Mouse (Mus musculus) brain, embryonic 14.5 days (tissue): ENCODE results near the gene Gm3573. TPM values are rescaled to one million over a fixed set of nuclear protein-coding genes. Genes with fewer than 3 reads are reported as not detected.
"Not testable (repeated sequence)": the region's sequence is repeated elsewhere in the genome, so short reads cannot be mapped to it uniquely, and the experiment has no call there.

Experiments
- DNase-seq: peaks from one replicate; pipeline ENCODE4 v3.0.0-alpha.2; 2011; ENCODE audit warnings: low read depth
- polyA plus RNA-seq: library from polyadenylated mRNA; depleted of rRNA; stranded (reverse); fragments of >200 nt; gene quantifications from 2 replicates; pipeline ENCODE4 v1.2.3, GENCODE M21; 2012; rRNA removed

Gm3573 gene
- polyA plus RNA-seq, result not detected in 2 replicates

DNA sequence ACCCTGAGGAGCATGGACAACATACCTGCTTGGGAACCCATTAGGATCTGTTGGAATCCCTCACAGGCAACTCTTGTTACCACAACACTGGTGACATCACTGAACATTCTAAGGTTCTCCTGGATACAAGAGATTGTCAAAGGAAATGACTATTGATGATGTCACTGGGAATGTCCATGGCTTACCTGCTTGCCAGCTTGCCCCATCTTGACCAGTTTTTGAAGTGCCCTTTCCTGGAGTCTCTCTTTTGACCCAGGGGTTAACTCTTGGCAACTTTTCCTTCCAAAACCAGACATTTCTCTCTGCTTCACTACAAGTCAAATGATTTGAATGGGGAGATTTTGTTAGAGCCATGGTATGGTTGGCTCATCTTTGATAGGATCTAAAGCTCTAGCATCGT lies at the start of gene Gm3573:
Gene Gm3573 (minus strand): TSS at position 101 of the 400 bp plus-strand sequence.
- DNase-seq, result not testable (repeated sequence)

GRCm38 (mm10) chr14:42216766-42217537 lies 26.4 kb upstream of the Gm3573 start:
- not testable (repeated sequence) for DNase-seq

DNA sequence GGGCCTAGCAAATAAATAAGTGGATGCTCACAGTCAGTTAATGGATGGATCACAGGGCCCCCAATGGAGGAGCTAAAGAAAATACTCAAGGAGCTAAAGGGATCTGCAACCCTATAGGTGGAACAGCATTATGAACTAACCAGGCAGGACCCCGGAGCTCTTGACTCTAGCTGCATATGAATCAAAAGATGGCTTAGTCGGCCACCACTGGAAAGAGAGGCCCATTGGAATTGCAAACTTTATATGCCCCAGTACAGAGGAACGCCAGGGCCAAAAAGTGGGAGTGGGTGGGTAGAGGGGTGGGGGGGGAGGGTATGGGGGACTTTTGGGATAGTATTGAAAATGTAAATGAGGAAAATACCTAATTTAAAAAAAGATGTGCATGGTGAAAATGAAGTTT lies 6.7 kb downstream of the Gm3573 start:
- DNase-seq, result not testable (repeated sequence)

DNA sequence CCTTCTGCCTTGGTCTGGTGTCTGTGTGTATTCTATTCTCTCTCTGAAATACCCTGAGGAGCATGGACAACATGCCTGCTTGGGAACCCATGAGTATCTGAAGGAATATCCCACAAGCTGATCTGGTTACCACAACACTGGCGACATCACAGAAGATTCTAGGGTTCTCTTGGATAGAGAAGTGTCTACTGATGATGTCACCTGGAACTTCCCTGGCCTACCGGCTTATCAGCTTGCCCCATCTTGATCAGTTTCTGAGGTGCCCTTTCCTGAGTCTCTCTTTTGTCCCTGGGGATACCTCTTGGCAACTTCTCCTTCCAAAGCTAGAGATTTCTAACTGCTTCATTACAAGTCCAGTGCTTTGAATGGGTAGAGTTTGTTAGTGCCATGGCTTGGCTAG lies 28.1 kb downstream of the Gm3573 start, which contains the start of gene Gm17027:
Gene Gm17027 (minus strand): TSS at position 101 of the 400 bp plus-strand sequence.
- not testable (repeated sequence) for DNase-seq

Other genes starting within 250 kb of the Gm3573 start
- not detected in 2 replicates for gene 1700024B05Rik, start 246.8 kb downstream of the Gm3573 start, polyA plus RNA-seq
- not detected in 2 replicates for gene Gm6401, start 222.9 kb downstream of the Gm3573 start, polyA plus RNA-seq
- gene Gm3543, start 207.5 kb downstream of the Gm3573 start, polyA plus RNA-seq, result not detected in 2 replicates
- not detected in 2 replicates for gene Gm7951, start 73.4 kb downstream of the Gm3573 start, polyA plus RNA-seq
- not detected in 2 replicates for gene Gm17027, start 28.2 kb downstream of the Gm3573 start, polyA plus RNA-seq
- gene Gm17026, start 69.3 kb upstream of the Gm3573 start, polyA plus RNA-seq, result not detected in 2 replicates
- not detected in 2 replicates for gene Gm9611, start 106.6 kb upstream of the Gm3573 start, polyA plus RNA-seq
- gene Gm7995, start 119.4 kb upstream of the Gm3573 start, polyA plus RNA-seq, result not detected in 2 replicates
- not detected in 2 replicates for gene Gm8005, start 248.9 kb upstream of the Gm3573 start, polyA plus RNA-seq